Mouse (Mus musculus) small intestine, adult 2 months (tissue): ENCODE measurements around the gene Ogfod3.

ENCODE experiments used
- CTCF ChIP-seq: fragments of 200-500 bp; IDR thresholded peaks from 2 replicates; pipeline ENCODE4 v1.5.1; 2012; ENCODE audit warnings: low read depth, mild to moderate bottlenecking, control low read depth, inconsistent platforms, low read length, moderate library complexity, mixed read lengths; ENCODE audit not compliant: insufficient replicate concordance, insufficient read length; ENCODE audit errors: extremely low read depth
- POLR2A ChIP-seq: fragments of 200-500 bp; IDR thresholded peaks from 2 replicates; pipeline ENCODE4 v1.6.1; 2012; ENCODE audit warnings: low read depth, mild to moderate bottlenecking, control low read depth, inconsistent platforms, low read length, moderate library complexity

DNA sequence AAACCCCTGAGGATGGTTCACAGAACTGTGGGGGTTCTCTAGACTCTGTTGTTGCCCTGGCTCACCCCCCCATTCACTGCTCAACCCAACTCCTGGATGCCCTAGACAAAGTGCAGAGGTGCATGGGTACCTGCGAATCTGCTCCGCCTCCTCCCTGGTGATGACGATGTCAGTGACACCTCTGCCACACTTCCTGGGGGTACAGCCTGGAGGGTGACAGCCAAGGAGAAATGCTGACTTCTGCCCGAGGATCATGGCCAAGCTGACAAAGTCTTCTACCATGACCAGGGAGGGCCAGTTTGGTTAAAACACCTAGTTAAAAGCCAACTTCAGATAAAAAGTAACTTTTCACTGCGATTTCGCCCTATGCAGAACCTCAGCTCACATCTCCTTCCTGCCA lies 3.7 kb downstream of the Ogfod3 start:
- TF ChIP-seq CTCF = no peak
- no peak for TF ChIP-seq POLR2A
